Mouse (Mus musculus) liver, postnatal 0 days (tissue): ENCODE measurements around the gene Sdsl.

Experiments
- CTCF ChIP-seq: sonication (generic); IDR thresholded peaks from 2 replicates; pipeline ENCODE4 v1.5.1; 2016; ENCODE audit warnings: antibody characterized with exemption, low read depth
- EP300 ChIP-seq: IDR thresholded peaks from 2 replicates; pipeline ENCODE4 v1.6.1; 2016; ENCODE audit warnings: antibody characterized with exemption, low read depth, mild to moderate bottlenecking

DNA sequence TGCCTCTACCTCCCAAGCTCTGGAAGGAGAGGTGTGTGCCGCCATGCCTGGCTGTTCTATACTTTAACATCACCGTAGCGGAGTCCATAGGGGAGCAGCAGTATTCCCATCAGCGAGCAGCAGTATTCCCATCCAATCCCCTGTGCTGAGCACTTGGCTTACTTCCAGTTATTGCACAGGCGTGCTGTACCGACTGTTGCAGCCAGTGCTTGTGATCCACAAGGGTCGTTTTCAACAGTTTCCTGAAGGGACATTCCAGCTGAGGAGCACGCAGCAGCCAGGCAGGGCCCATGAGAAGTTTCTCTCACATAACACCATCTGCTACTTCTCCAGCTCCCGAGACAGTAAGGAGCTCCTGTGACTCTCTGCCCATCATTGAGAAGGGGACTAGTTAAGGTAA lies 33.9 kb upstream of the Sdsl start:
- no peak for TF ChIP-seq CTCF
- no peak for TF ChIP-seq EP300
